Mouse (Mus musculus) heart, embryonic 13.5 days (tissue): ENCODE results near the gene St3gal6. TPM values are rescaled to one million over a fixed set of nuclear protein-coding genes. Genes with fewer than 3 reads are reported as not detected.
A peak's percentile ranks its signal among the peaks of the same experiment; 100 is the strongest.

Experiments
- ATAC-seq: fragments of 200-750 bp; cut with Nextera tagmentation; 2 replicates; pipeline ENCODE4 v1.8.0; 2017; ENCODE audit warnings: moderate TSS enrichment; ENCODE audit not compliant: insufficient number of reproducible peaks, low FRiP score, low TSS enrichment; ENCODE audit errors: extremely low read depth
- H3K27ac ChIP-seq: fragments of 300-500 bp; sonication (generic); replicated peaks from 2 replicates; pipeline ENCODE4 v1.5.1; 2015; ENCODE audit warnings: moderate library complexity, mild to moderate bottlenecking, inconsistent platforms
- H3K27me3 ChIP-seq: fragments of 300-500 bp; sonication (generic); replicated peaks from 2 replicates; pipeline ENCODE4 v1.6.1; 2015; ENCODE audit warnings: mild to moderate bottlenecking, inconsistent platforms
- H3K36me3 ChIP-seq: fragments of 300-500 bp; sonication (generic); 2 replicates; pipeline ENCODE4 v1.6.1; 2015; ENCODE audit warnings: mild to moderate bottlenecking, inconsistent platforms
- H3K4me1 ChIP-seq: fragments of 300-500 bp; sonication (generic); 2 replicates; pipeline ENCODE4 v1.6.1; 2015; ENCODE audit warnings: inconsistent platforms
- H3K4me2 ChIP-seq: fragments of 300-500 bp; sonication (generic); 2 replicates; pipeline ENCODE4 v1.6.1; 2015; ENCODE audit warnings: inconsistent platforms, mild to moderate bottlenecking, moderate library complexity
- H3K4me3 ChIP-seq: fragments of 300-500 bp; sonication (generic); 2 replicates; pipeline ENCODE4 v1.5.1; 2015; ENCODE audit warnings: moderate library complexity, mild to moderate bottlenecking, inconsistent platforms
- H3K9ac ChIP-seq: fragments of 300-500 bp; sonication (generic); 2 replicates; pipeline ENCODE4 v1.6.1; 2015; ENCODE audit warnings: inconsistent platforms, mild to moderate bottlenecking, moderate library complexity
- H3K9me3 ChIP-seq: fragments of 300-500 bp; sonication (generic); 2 replicates; pipeline ENCODE4 v1.6.1; 2016; ENCODE audit warnings: inconsistent platforms
- WGBS: fragments of 180-500 bp; shearing (Covaris S2); methylation state at CpG from one replicate; pipeline ENCODE4 v1.1.7; 2015; ENCODE audit warnings: mixed read lengths; 5-methylcytosine and 5-hydroxymethylcytosine counted together
- polyA plus RNA-seq: library from polyadenylated mRNA; unstranded; fragments of >200 nt; fragmentation: Nextera tagmentation; extraction: Ambion mirVana; gene quantifications from 2 replicates; pipeline ENCODE4 v1.2.1, GENCODE M21; 2015

St3gal6 gene
- polyA plus RNA-seq, 1 experiment from 2014 or later: 13.8 TPM

DNA sequence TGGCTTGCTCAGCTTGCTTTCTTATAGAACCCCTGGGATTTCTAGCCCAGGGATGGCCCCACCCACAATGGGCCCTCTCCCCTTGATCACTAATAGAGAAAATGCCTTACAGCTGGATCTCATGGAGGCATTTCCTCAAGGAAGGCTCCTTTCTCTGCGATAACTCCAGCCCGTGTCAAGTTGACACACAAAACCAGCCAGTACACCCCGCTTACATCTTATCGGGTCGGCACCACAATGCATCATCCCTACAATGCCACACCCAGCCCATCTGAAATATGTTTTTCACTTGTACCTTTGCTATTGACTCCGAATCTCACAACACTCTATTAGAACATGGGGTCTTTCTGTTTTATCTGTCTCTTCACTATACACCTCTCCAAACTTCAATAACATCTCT, 3.6 kb downstream of the St3gal6 start:
- no peak for ATAC-seq
- Histone ChIP-seq H3K9ac (no peak overlapping the region), H3K4me2 (peak overlapping the region; percentile 85), H3K4me1 (peaks cover 30% of the 10 kb centered on the region), H3K4me3 (no peak overlapping the region), H3K9me3 (no peaks in the 10 kb centered on the region), H3K27ac (no peak overlapping the region), H3K36me3 (no peaks in the 10 kb centered on the region), H3K27me3 (no peaks in the 10 kb centered on the region)
- 86% methylated on average over 6 of the region's 6 CpGs for WGBS

DNA sequence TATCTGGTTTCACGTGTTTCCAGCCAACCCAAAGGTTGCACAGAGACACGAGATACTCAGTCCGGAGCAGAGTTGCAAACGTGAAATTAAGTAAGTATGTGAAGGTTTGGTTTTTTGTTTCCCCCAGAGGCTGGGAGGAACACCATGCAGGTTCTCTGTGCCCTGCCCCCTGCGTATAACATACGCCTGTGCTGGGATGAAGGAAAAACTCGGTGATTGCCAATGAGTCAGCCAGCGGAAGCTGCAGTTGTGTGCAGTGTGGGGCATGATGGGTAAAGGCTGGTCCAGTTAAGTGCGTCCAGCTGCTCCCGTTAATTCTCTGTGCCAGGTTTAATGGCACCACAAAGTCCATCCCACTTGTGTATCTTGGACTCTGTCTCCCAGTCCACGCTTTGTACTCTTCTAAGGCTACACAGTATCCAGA, 4.4 kb downstream of the St3gal6 start:
- Histone ChIP-seq H3K4me1 (peaks cover 33% of the 10 kb centered on the region), H3K27ac (no peak overlapping the region; the same call in 1 of the 2 replicates), H3K4me3 (peak overlapping the region; percentile 6; the same call in 1 of the 2 replicates), H3K9me3 (no peaks in the 10 kb centered on the region), H3K9ac (no peak overlapping the region), H3K36me3 (no peaks in the 10 kb centered on the region), H3K27me3 (no peaks in the 10 kb centered on the region), H3K4me2 (peak overlapping the region; percentile 85)
- ATAC-seq: 0 out of 2 replicates have a peak, but pooled peaks have one; percentile 16
- WGBS: 74% methylated on average over 11 of the region's 11 CpGs

DNA sequence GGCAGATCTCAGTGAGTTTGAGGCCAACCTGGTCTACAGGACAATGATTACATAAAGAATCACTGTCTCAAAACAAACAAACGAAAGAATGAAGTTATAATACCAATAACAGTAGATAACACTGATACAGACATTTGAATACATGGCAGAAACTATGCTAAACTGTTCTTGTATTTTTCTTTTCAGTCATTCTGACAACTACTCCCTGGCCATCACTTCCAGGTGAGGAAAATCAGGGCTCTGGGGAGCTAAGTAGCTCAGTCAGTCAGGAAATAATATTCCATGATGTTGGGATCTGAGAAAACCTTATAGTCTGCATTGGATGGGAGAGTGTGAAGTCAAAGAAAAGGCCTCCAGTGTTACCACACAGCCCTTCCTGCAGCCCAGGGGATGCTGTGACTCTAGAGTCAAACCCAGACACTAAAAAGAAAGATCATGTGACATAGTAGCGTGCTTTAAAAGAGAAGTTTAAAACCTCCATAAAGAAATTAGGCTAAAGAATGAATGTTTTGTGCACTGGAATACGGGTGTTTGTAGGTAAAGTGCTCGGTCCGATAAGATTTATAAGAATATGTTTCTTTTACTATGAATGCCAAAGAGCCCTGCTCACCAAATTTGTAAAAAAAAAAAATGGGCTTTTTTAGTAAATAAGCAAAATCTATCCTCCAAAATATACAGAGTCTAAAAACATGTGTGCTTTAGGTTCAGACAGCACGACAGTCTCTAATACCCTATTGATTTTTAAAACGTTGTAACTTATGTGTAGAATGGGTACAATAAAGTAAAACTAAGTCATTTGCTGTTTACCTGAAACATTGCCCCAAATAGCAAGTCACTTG, 6.9 kb downstream of the St3gal6 start:
- Histone ChIP-seq H3K4me3 (no peak overlapping the region), H3K9ac (no peak overlapping the region), H3K27ac (no peak overlapping the region), H3K4me2 (no peak overlapping the region), H3K27me3 (no peaks in the 10 kb centered on the region), H3K4me1 (peaks cover 49% of the 10 kb centered on the region), H3K9me3 (no peaks in the 10 kb centered on the region), H3K36me3 (no peaks in the 10 kb centered on the region)
- ATAC-seq: no peak
- WGBS: 91% methylated on average over 7 of the region's 7 CpGs

DNA sequence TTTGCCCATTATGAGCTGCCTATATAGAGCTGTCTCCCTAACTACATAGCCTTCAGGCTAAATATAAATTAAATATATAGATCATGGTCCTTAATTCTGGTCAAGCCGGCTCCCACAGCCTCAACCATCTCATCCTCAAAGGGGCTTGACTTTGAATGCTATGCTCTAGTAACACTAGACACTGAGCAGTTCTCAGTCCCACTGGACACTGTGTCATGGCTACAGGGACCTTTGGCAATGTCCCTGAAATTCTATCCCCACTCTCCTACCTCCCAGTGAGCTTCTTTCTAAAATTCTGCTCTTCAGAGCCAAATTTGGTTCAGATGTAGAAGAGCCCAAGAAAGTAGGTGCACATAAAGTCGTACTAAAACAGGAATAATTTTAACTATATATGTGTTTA, 7.9 kb downstream of the St3gal6 start:
- Histone ChIP-seq H3K4me3 (no peak overlapping the region), H3K36me3 (no peaks in the 10 kb centered on the region), H3K9ac (no peak overlapping the region), H3K9me3 (no peaks in the 10 kb centered on the region), H3K27me3 (no peaks in the 10 kb centered on the region), H3K27ac (no peak overlapping the region), H3K4me1 (peaks cover 49% of the 10 kb centered on the region), H3K4me2 (no peak overlapping the region)
- WGBS: 89% methylated on average over 2 of the region's 2 CpGs
- no peak for ATAC-seq

DNA sequence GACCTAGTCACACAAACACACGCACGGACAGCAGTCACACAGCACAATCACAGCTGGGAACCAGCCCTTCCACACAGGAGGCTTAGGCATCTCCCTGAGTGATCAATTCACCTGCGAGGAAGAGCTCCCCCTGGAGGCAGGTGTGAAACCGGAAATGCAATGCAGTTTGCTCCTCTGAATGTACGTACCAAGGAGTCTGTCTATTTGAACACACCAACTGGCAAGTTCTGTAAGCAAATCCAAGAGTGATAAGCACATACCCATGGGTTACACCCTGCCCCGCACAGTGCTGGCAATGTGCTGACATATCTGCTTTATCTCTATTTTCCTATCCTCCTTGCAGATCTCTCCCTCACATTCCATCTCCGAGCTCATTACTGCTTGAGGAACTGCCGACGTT, 9.5 kb downstream of the St3gal6 start:
- Histone ChIP-seq H3K9ac (no peak overlapping the region), H3K9me3 (no peaks in the 10 kb centered on the region), H3K4me2 (0 out of 2 replicates have a peak overlapping the region, but pooled peaks have one; percentile 4), H3K27ac (0 out of 2 replicates have a peak overlapping the region, but pooled peaks have one; percentile 88), H3K27me3 (no peaks in the 10 kb centered on the region), H3K4me1 (peaks cover 53% of the 10 kb centered on the region), H3K36me3 (no peaks in the 10 kb centered on the region), H3K4me3 (no peak overlapping the region)
- WGBS: 62% methylated on average over 9 of the region's 9 CpGs
- ATAC-seq: no peak; the same call in 1 of the 2 replicates

DNA sequence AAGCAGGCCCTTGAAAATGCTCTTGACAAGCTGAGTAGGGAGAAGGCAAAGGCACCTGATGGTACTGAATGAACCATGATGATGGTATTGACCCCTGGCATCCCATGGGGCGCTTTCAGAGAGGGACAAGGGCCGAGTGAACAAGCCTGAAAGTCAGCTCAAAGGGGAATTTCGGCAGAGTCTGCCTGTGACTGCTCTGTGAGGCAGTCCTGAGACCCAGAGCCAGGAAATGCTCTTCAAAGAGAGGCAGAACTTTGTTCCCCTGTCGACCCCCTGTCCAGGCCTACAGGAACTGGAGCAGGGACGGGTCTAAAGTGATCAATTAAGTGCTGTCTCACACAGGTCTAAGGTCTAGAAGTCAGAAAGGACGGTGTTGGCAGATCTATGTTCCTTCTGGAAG, 10.3 kb downstream of the St3gal6 start:
- Histone ChIP-seq H3K36me3 (no peaks in the 10 kb centered on the region), H3K27me3 (no peaks in the 10 kb centered on the region), H3K4me3 (no peak overlapping the region), H3K9ac (peak overlapping the region; percentile 67), H3K4me1 (peaks cover 57% of the 10 kb centered on the region), H3K4me2 (peak overlapping the region; percentile 56), H3K9me3 (no peaks in the 10 kb centered on the region), H3K27ac (peak overlapping the region; percentile 88)
- 32% methylated on average over 6 of the region's 6 CpGs for WGBS
- ATAC-seq: no peak

DNA sequence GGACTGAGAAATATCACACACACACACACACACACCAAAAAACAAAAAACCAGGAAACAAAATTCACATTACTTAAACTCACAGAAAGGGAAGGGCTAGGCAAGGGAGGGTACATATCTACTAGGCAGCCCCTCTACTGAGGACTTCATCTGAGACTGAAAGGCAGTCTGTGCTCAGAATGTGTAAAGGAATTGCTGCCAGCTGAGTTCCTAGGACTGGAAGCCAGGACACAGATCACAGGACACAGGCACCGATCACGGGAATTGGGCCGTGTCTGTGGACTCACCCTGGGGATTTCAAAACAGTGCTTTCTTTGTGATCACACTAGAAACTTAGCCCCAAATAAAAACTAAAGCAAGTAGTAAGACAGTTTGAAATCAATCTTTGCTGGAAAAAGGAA, 11.2 kb downstream of the St3gal6 start:
- no peak for ATAC-seq
- H3K27ac ChIP-seq: peak overlapping the region; percentile 88
- H3K27me3 ChIP-seq: no peaks in the 10 kb centered on the region
- 27% methylated on average over 3 of the region's 3 CpGs for WGBS
- H3K36me3 ChIP-seq: no peaks in the 10 kb centered on the region
- peak overlapping the region; percentile 56 for H3K4me2 ChIP-seq
- H3K4me1 ChIP-seq: peaks cover 63% of the 10 kb centered on the region
- H3K4me3 ChIP-seq: no peak overlapping the region
- H3K9me3 ChIP-seq: no peaks in the 10 kb centered on the region
- H3K9ac ChIP-seq: peak overlapping the region; percentile 53; the same call in 1 of the 2 replicates

DNA sequence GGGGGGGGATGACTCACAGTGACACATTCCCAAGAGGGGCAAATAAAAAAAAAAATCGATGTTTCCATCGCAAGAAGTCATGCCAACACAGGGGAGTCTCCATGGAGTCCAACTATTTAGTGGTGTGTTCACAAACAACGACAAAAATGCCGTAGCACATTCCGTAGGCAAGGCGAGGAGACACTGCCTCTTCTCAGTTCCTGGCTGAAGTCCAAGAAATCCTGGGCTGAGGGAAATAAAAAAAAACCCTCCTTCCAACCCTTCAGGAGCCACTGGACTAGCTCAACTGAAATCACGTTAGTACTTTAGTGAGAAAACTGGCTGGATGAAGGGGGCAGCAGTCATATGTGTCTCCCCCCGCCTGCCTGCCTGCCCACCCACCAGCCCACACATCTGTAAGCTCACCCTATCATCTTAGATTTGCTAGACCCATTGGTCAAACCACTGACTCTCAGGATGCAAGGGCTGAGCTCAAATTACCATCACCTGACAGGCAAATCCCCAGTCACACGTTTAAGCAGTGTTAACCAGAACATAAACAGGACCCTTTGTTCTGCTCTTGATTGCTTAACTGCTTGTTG, 11.8 kb downstream of the St3gal6 start:
- Histone ChIP-seq H3K27me3 (no peaks in the 10 kb centered on the region), H3K27ac (peak overlapping the region; percentile 88), H3K9ac (no peak overlapping the region; the same call in 1 of the 2 replicates), H3K9me3 (no peaks in the 10 kb centered on the region), H3K4me3 (peak overlapping the region; percentile 22), H3K36me3 (peaks cover 1% of the 10 kb centered on the region; the same call in 1 of the 2 replicates), H3K4me1 (peaks cover 67% of the 10 kb centered on the region), H3K4me2 (peak overlapping the region; percentile 56)
- 19% methylated on average over 9 of the region's 9 CpGs for WGBS
- peak; percentile 25; the same call in 1 of the 2 replicates for ATAC-seq

DNA sequence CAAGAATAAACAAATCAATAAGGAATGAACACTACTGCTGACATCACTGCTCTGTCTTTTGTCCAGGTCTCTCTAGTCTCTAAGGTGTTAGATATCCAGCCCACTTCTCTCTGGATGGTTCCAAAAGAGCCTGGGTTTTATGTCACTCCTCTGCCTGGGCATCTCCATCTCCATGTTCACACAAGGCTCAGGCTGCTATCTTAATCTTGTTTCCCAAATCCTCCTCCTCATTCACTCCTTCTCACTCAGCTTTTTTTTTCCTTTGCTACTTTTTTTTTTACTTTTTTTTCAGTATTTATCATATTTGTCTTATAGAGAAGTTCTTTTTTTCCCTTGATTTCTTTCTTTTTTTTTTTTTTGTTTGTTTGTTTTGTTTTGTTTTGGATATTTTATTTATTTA, 19.1 kb downstream of the St3gal6 start:
- peaks cover 28% of the 10 kb centered on the region for H3K36me3 ChIP-seq
- peaks cover 43% of the 10 kb centered on the region for H3K4me1 ChIP-seq
- H3K4me3 ChIP-seq: no peak overlapping the region
- H3K4me2 ChIP-seq: no peak overlapping the region
- H3K27me3 ChIP-seq: no peaks in the 10 kb centered on the region
- no peak for ATAC-seq
- no peaks in the 10 kb centered on the region for H3K9me3 ChIP-seq
- H3K9ac ChIP-seq: no peak overlapping the region
- no peak overlapping the region for H3K27ac ChIP-seq

DNA sequence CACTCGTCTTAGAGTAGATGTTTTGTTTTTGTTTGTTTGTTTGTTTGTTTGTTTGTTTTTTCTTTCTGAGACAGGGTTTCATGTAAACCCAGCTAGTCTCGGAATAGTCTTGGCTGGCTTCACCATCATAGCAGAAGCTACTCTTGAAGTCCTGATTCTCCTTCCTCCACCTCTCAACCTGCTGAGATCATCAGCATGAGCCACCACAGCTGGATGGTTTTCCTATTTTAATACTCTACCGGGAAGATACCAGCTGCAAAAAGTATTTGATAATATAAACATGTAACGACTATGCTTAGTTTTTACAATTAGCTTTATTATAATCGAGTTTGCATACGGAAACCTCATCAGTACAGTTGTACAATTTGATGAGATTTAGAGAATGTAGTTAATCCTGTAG, 21.5 kb downstream of the St3gal6 start:
- 65% methylated on average over 6 of the region's 6 CpGs for WGBS
- H3K27me3 ChIP-seq: no peaks in the 10 kb centered on the region
- no peak for ATAC-seq
- H3K4me3 ChIP-seq: no peak overlapping the region
- 0 out of 2 replicates have a peak overlapping the region, but pooled peaks have one; percentile 4 for H3K4me2 ChIP-seq
- H3K4me1 ChIP-seq: peaks cover 51% of the 10 kb centered on the region
- peak overlapping the region; percentile 81 for H3K27ac ChIP-seq
- no peaks in the 10 kb centered on the region for H3K9me3 ChIP-seq
- peaks cover 28% of the 10 kb centered on the region for H3K36me3 ChIP-seq
- no peak overlapping the region for H3K9ac ChIP-seq

DNA sequence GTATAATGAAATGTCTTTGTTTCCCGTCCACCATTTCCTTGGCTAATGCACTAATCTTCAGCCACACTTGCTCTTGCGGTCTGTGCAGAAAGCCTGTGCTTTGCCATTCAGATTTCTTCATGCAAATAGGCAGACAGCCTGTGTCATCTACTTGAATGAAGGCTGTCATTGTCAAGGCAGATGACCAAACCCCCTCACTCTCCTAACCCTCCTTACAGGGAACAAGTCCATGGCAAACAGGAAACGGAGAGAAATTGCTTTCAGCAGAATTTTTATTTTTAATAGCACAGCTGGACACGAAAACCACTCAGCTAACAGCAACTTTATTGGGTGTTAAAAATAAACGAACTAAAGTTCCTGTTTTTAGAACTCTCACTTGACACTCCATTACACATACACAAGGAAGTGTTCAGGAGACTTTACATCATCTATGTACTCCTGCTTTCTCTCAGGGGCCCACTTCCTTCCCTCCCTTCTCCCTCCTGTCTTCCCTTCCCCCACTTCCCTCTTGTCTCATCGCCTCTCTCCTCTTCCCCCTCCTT, 22.2 kb downstream of the St3gal6 start:
- H3K9me3 ChIP-seq: no peaks in the 10 kb centered on the region
- WGBS: 34% methylated on average over 6 of the region's 6 CpGs
- no peak overlapping the region for H3K4me2 ChIP-seq

More for the DNA sequence above, 22.2 kb downstream of the St3gal6 start:
- Histone ChIP-seq H3K36me3 (peaks cover 23% of the 10 kb centered on the region), H3K4me1 (peaks cover 51% of the 10 kb centered on the region), H3K27ac (peak overlapping the region; percentile 81), H3K4me3 (no peak overlapping the region), H3K9ac (no peak overlapping the region), H3K27me3 (no peaks in the 10 kb centered on the region)
- no peak for ATAC-seq
